Mouse (Mus musculus) MEL (cell line): ENCODE measurements around the gene Orm3. TPM values are rescaled to one million over a fixed set of nuclear protein-coding genes. Genes with fewer than 3 reads are reported as not detected.

Experiments
- DNase-seq: peaks from one replicate; pipeline ENCODE4 v3.0.0; 2011; ENCODE audit warnings: low read depth, low spot score
- H3K27ac ChIP-seq: 2 replicates; pipeline ENCODE4 v1.5.1; 2012; ENCODE audit warnings: low read depth, mild to moderate bottlenecking, control low read depth, low read length, moderate library complexity; ENCODE audit not compliant: control insufficient read depth
- H3K27me3 ChIP-seq, 2 experiments: fragments of 150-350 bp in 1 of 2; sonication (generic) in 1 of 2; 2 replicates each; pipeline ENCODE4 v1.6.1; 2012; ENCODE audit warnings: low read length in 2 of 2, mild to moderate bottlenecking in 2 of 2, improper control_type of control experiment in 1 of 2, moderate library complexity in 1 of 2; ENCODE audit not compliant: insufficient read depth in 2 of 2, control insufficient read depth in 1 of 2
- H3K36me3 ChIP-seq, 2 experiments: 2 replicates each; pipeline ENCODE4 v1.6.1; 2012 to 2014; ENCODE audit warnings: low read length in 2 of 2, improper control_type of control experiment in 1 of 2, inconsistent platforms in 1 of 2, mild to moderate bottlenecking in 1 of 2; ENCODE audit not compliant: insufficient read depth in 2 of 2, control insufficient read depth in 1 of 2
- H3K4me1 ChIP-seq, 2 experiments: fragments of 150-350 bp in 1 of 2; sonication (generic) in 1 of 2; 2 replicates each; pipeline ENCODE4 v1.6.1; 2012; ENCODE audit warnings: low read length in 2 of 2, improper control_type of control experiment in 1 of 2, mild to moderate bottlenecking in 1 of 2; ENCODE audit not compliant: insufficient read depth in 2 of 2, control insufficient read depth in 1 of 2
- H3K4me3 ChIP-seq, 2 experiments: fragments of 150-350 bp in 1 of 2; sonication (generic) in 1 of 2; 2 replicates each; pipeline ENCODE4 v1.5.1; 2012; ENCODE audit warnings: low read depth in 2 of 2, low read length in 2 of 2, mild to moderate bottlenecking in 2 of 2, moderate library complexity in 2 of 2, control low read depth in 1 of 2, improper control_type of control experiment in 1 of 2; ENCODE audit not compliant: control insufficient read depth in 1 of 2, insufficient read depth in 1 of 2
- H3K79me2 ChIP-seq: 2 replicates; pipeline ENCODE4 v1.6.1; 2012; ENCODE audit warnings: mild to moderate bottlenecking, low read length, moderate library complexity; ENCODE audit not compliant: control insufficient read depth, poor library complexity, insufficient read depth
- H3K9ac ChIP-seq: 2 replicates; pipeline ENCODE4 v1.6.1; 2012; ENCODE audit warnings: low read depth, mild to moderate bottlenecking, control low read depth, low read length, moderate library complexity; ENCODE audit not compliant: control insufficient read depth, poor library complexity, severe bottlenecking
- H3K9me3 ChIP-seq: fragments of 150-350 bp; sonication (generic); replicated peaks from 2 replicates; pipeline ENCODE4 v1.6.1; 2012; ENCODE audit warnings: mild to moderate bottlenecking, low read length, improper control_type of control experiment, moderate library complexity; ENCODE audit not compliant: insufficient read depth
- CHD2 ChIP-seq: IDR thresholded peaks from 2 replicates; pipeline ENCODE4 v1.6.1; 2011; ENCODE audit warnings: low read length, improper control_type of control experiment
- E2F4 ChIP-seq: IDR thresholded peaks from 2 replicates; pipeline ENCODE4 v1.6.1; 2011; ENCODE audit warnings: low read depth, low read length, improper control_type of control experiment, borderline replicate concordance
- ELF1 ChIP-seq: IDR thresholded peaks from 2 replicates; pipeline ENCODE4 v1.6.1; 2014; ENCODE audit warnings: low read depth, mild to moderate bottlenecking, inconsistent platforms, low read length, improper control_type of control experiment, moderate library complexity
- ETS1 ChIP-seq: IDR thresholded peaks from 2 replicates; pipeline ENCODE4 v1.6.1; 2012; ENCODE audit warnings: low read depth, mild to moderate bottlenecking, inconsistent platforms, low read length, improper control_type of control experiment, moderate library complexity
- GABPA ChIP-seq: IDR thresholded peaks from 2 replicates; pipeline ENCODE4 v1.6.1; 2012; ENCODE audit warnings: low read depth, mild to moderate bottlenecking, inconsistent platforms, low read length, improper control_type of control experiment, moderate library complexity
- HCFC1 ChIP-seq: IDR thresholded peaks from 2 replicates; pipeline ENCODE4 v1.6.1; 2012; ENCODE audit warnings: low read depth, mild to moderate bottlenecking, inconsistent platforms, low read length, improper control_type of control experiment, moderate library complexity
- JUND ChIP-seq: IDR thresholded peaks from 2 replicates; pipeline ENCODE4 v1.6.1; 2011; ENCODE audit warnings: low read depth, mild to moderate bottlenecking, improper control_type of control experiment, low read length
- KAT2A ChIP-seq: conservative IDR thresholded peaks from 2 replicates; pipeline ENCODE4 v1.6.1; 2012; ENCODE audit warnings: low read depth, low read length, improper control_type of control experiment, inconsistent platforms
- MAZ ChIP-seq: IDR thresholded peaks from 2 replicates; pipeline ENCODE4 v1.6.1; 2012; ENCODE audit warnings: low read depth, mild to moderate bottlenecking, inconsistent platforms, low read length, improper control_type of control experiment
- POLR2AphosphoS5 ChIP-seq: IDR thresholded peaks from 2 replicates; pipeline ENCODE4 v1.6.1; 2012; ENCODE audit warnings: low read depth, borderline replicate concordance, mild to moderate bottlenecking, inconsistent platforms, low read length, moderate library complexity, mixed read lengths
- RAD21 ChIP-seq: IDR thresholded peaks from 2 replicates; pipeline ENCODE4 v1.6.1; 2011; ENCODE audit warnings: mild to moderate bottlenecking, low read depth, low read length, improper control_type of control experiment
- RCOR1 ChIP-seq: IDR thresholded peaks from 2 replicates; pipeline ENCODE4 v1.6.1; 2012; ENCODE audit warnings: low read depth, mild to moderate bottlenecking, inconsistent platforms, low read length, improper control_type of control experiment
- SMC3 ChIP-seq: IDR thresholded peaks from 2 replicates; pipeline ENCODE4 v1.6.1; 2011; ENCODE audit warnings: low read depth, low read length, improper control_type of control experiment
- TBP ChIP-seq: IDR thresholded peaks from 2 replicates; pipeline ENCODE4 v1.8.0; 2011; ENCODE audit warnings: low read depth, low read length, improper control_type of control experiment
- TCF12 ChIP-seq: IDR thresholded peaks from 2 replicates; pipeline ENCODE4 v1.6.1; 2014; ENCODE audit warnings: low read depth, mild to moderate bottlenecking, inconsistent platforms, low read length, improper control_type of control experiment, moderate library complexity
- UBTF ChIP-seq: IDR thresholded peaks from 2 replicates; pipeline ENCODE4 v1.6.1; 2012; ENCODE audit warnings: low read depth, mild to moderate bottlenecking, inconsistent platforms, low read length, improper control_type of control experiment, moderate library complexity, borderline replicate concordance; ENCODE audit not compliant: insufficient read depth
- USF1 ChIP-seq: IDR thresholded peaks from 2 replicates; pipeline ENCODE4 v1.6.1; 2014; ENCODE audit warnings: low read depth, mild to moderate bottlenecking, inconsistent platforms, low read length, improper control_type of control experiment, moderate library complexity
- USF2 ChIP-seq, 2 experiments: IDR thresholded peaks; 2 replicates each; pipeline ENCODE4 v1.6.1; 2011 to 2012; ENCODE audit warnings: improper control_type of control experiment in 2 of 2, low read length in 2 of 2, borderline replicate concordance in 1 of 2, inconsistent platforms in 1 of 2, low read depth in 1 of 2, mild to moderate bottlenecking in 1 of 2; ENCODE audit not compliant: insufficient read depth in 1 of 2
- ZC3H11A ChIP-seq: IDR thresholded peaks from 2 replicates; pipeline ENCODE4 v1.6.1; 2012; ENCODE audit warnings: low read depth, mild to moderate bottlenecking, inconsistent platforms, low read length, improper control_type of control experiment
- ZKSCAN1 ChIP-seq: IDR thresholded peaks from 2 replicates; pipeline ENCODE4 v1.6.1; 2012; ENCODE audit warnings: low read depth, mild to moderate bottlenecking, inconsistent platforms, low read length, improper control_type of control experiment, moderate library complexity
- ZNF384 ChIP-seq: IDR thresholded peaks from 2 replicates; pipeline ENCODE4 v1.6.1; 2012; ENCODE audit warnings: low read depth, mild to moderate bottlenecking, inconsistent platforms, low read length, improper control_type of control experiment
- polyA plus RNA-seq, 2 experiments: library from polyadenylated mRNA; stranded (reverse) in 1 of 2; unstranded in 1 of 2; fragments of >175 nt in 1 of 2; fragments of >200 nt in 1 of 2; gene quantifications; 2 replicates each; pipeline versions ENCODE4 v1.2.1 to v1.2.4; 2012; ENCODE audit warnings: low replicate concordance in 2 of 2, low read depth in 1 of 2; ENCODE audit not compliant: insufficient read length in 2 of 2, insufficient read depth in 1 of 2, missing spikeins in 1 of 2
- total RNA-seq: library from RNA; depleted of rRNA; stranded (reverse); fragments of 300-350 nt; gene quantifications from 2 replicates; pipeline ENCODE4 v1.2.3, GENCODE M21; 2012

Orm3 gene
- total and polyA plus RNA-seq, 3 experiments = not detected

- Histone ChIP-seq H3K27me3 (no peaks in the 10 kb centered on the region), H3K9me3 (no peaks in the 10 kb centered on the region), H3K9ac (no peak overlapping the region), H3K4me3 (no peak overlapping the region), H3K79me2 (no peaks in the 10 kb centered on the region), H3K36me3 (peaks cover 0 to 5% of the 10 kb centered on the region in 2 experiments; a peak in 3 of 4 replicates), H3K27ac (no peak overlapping the region), H3K4me1 (peaks cover 0 to 9% of the 10 kb centered on the region in 2 experiments; a peak in 2 of 4 replicates)
- peak; percentile 47 for DNase-seq
- TF ChIP-seq MAZ = no peak
- TF ChIP-seq RAD21 = no peak
- peak; percentile 56; the same call in 1 of the 2 replicates for TF ChIP-seq ELF1
- TF ChIP-seq USF1 = no peak
Observed at GRCm38 (mm10) chr4:63391322-63391721, 35.4 kb downstream of the Orm3 start.

DNA sequence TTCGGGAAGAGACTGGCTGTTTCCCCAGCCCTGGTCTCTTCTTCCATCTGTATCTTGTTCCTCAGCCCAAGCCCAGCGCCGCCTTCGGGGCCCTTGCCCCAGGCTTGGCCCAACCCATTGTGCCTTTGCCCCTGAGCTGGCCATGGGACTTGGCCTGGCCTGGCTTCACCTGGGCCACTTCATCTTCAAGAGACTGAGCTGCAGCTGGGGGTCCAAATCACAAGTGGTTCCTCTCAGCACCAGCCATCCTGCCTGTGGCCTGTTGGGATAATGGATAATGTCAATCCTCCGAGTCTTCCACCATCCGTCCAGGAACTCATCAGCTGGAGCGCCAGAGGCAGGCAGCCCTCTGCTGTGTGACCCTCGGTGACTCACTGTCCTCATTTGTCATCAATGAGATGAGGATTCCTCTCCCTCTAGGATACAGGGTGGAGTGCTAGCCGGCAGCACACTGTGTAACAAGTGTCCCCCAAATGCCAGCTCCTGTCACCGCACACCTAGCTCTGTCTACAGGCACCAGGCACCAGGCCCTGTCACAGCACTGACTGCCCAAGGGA is 42.1 kb downstream of the Orm3 start:
- Histone ChIP-seq H3K36me3 (peaks cover 0 to 26% of the 10 kb centered on the region in 2 experiments; a peak in 3 of 4 replicates), H3K79me2 (no peaks in the 10 kb centered on the region), H3K4me3 (no peak overlapping the region), H3K27me3 (no peaks in the 10 kb centered on the region), H3K9ac (no peak overlapping the region), H3K27ac (no peak overlapping the region), H3K4me1 (peaks cover 3 to 42% of the 10 kb centered on the region in 2 experiments; a peak in 3 of 4 replicates), H3K9me3 (no peaks in the 10 kb centered on the region)
- no peak for DNase-seq
- TF ChIP-seq JUND = no peak
- TF ChIP-seq SMC3 = no peak
- no peak for TF ChIP-seq CHD2
- TF ChIP-seq ZNF384 = no peak
- no peak for TF ChIP-seq USF2 (IDR thresholded peaks at IDR 0.05; ENCODE audit: borderline replicate concordance in 1 of 2, insufficient read depth in 1 of 2, low read depth in 1 of 2, low read length in 2 of 2)

- Histone ChIP-seq H3K4me1 (peaks cover 3 to 45% of the 10 kb centered on the region in 2 experiments; a peak in 3 of 4 replicates), H3K9me3 (no peaks in the 10 kb centered on the region), H3K36me3 (peaks cover 0 to 27% of the 10 kb centered on the region in 2 experiments; a peak in 3 of 4 replicates), H3K27ac (no peak overlapping the region), H3K9ac (no peak overlapping the region), H3K27me3 (no peaks in the 10 kb centered on the region), H3K4me3 (no peak overlapping the region), H3K79me2 (no peaks in the 10 kb centered on the region)
- TF ChIP-seq TCF12 = no peak
- TF ChIP-seq TBP = no peak
- TF ChIP-seq ETS1 = no peak
- no peak for TF ChIP-seq MAZ
- no peak for TF ChIP-seq UBTF
- TF ChIP-seq ZC3H11A = no peak
- no peak for TF ChIP-seq E2F4
- TF ChIP-seq GABPA = no peak
- no peak for TF ChIP-seq HCFC1
- no peak for TF ChIP-seq KAT2A
- TF ChIP-seq ZKSCAN1 = no peak
- TF ChIP-seq RCOR1 = no peak
- TF ChIP-seq ZNF384 = no peak
- no peak for TF ChIP-seq POLR2AphosphoS5
- no peak for TF ChIP-seq USF2 (IDR thresholded peaks at IDR 0.05; ENCODE audit: borderline replicate concordance in 1 of 2, insufficient read depth in 1 of 2, low read depth in 1 of 2, low read length in 2 of 2)
- DNase-seq = peak; percentile 71
Observed at GRCm38 (mm10) chr4:63398854-63399609, 43.1 kb downstream of the Orm3 start.
